Mouse (Mus musculus) kidney, postnatal 0 days (tissue): ENCODE results near the gene Lrrc4. TPM values are rescaled to one million over a fixed set of nuclear protein-coding genes. Genes with fewer than 3 reads are reported as not detected.
A peak's percentile ranks its signal among the peaks of the same experiment; 100 is the strongest.

ENCODE experiments used
- ATAC-seq: fragments of 200-750 bp; cut with Nextera tagmentation; replicated peaks from 2 replicates; pipeline ENCODE4 v1.8.0; 2017; ENCODE audit warnings: low read depth, moderate number of reproducible peaks, moderate TSS enrichment, moderate library complexity; ENCODE audit not compliant: low FRiP score
- DNase-seq: peaks from one replicate; pipeline ENCODE4 v3.0.0-alpha.2; 2016; ENCODE audit warnings: low spot score
- H3K27ac ChIP-seq: fragments of 300-500 bp; sonication (generic); 2 replicates; pipeline ENCODE4 v1.5.1; 2014; ENCODE audit warnings: mild to moderate bottlenecking
- H3K27me3 ChIP-seq: fragments of 300-500 bp; sonication (generic); 2 replicates; pipeline ENCODE4 v1.6.1; 2014; ENCODE audit warnings: low read length, mixed read lengths; ENCODE audit not compliant: insufficient read depth
- H3K36me3 ChIP-seq: fragments of 300-500 bp; sonication (generic); 2 replicates; pipeline ENCODE4 v1.6.1; 2014; ENCODE audit warnings: low read length, mixed read lengths; ENCODE audit not compliant: insufficient read depth
- H3K4me1 ChIP-seq: fragments of 300-500 bp; sonication (generic); replicated peaks from 2 replicates; pipeline ENCODE4 v1.6.1; 2014; ENCODE audit warnings: antibody characterized with exemption, low read length, mixed read lengths; ENCODE audit not compliant: insufficient read depth
- H3K4me2 ChIP-seq: fragments of 300-500 bp; sonication (generic); 2 replicates; pipeline ENCODE4 v1.6.1; 2014; ENCODE audit warnings: mild to moderate bottlenecking, low read length, moderate library complexity, mixed read lengths
- H3K4me3 ChIP-seq: fragments of 300-500 bp; sonication (generic); replicated peaks from 2 replicates; pipeline ENCODE4 v1.5.1; 2014; ENCODE audit warnings: low read depth, low read length
- H3K9ac ChIP-seq: fragments of 300-500 bp; sonication (generic); 2 replicates; pipeline ENCODE4 v1.6.1; 2014; ENCODE audit warnings: low read depth, low read length
- H3K9me3 ChIP-seq: fragments of 300-500 bp; sonication (generic); replicated peaks from 2 replicates; pipeline ENCODE4 v1.6.1; 2016; ENCODE audit warnings: low read length, inconsistent platforms, mixed read lengths
- CTCF ChIP-seq: IDR thresholded peaks from 2 replicates; pipeline ENCODE4 v1.5.1; 2016; ENCODE audit warnings: antibody characterized with exemption, low read depth, mild to moderate bottlenecking, moderate library complexity
- WGBS: fragments of 180-500 bp; shearing (Covaris S2); extraction: QIAGEN DNeasy Blood & Tissue Kit; methylation state at CpG from one replicate; pipeline ENCODE4 v1.1.7; 2014; 5-methylcytosine and 5-hydroxymethylcytosine counted together
- polyA plus RNA-seq: library from polyadenylated mRNA; unstranded; fragments of >200 nt; fragmentation: Nextera tagmentation; extraction: Ambion mirVana; gene quantifications from 2 replicates; pipeline ENCODE4 v1.2.1, GENCODE M21; 2015

Gene Lrrc4
- polyA plus RNA-seq, 1 experiment from 2014 or later: 0.66 TPM

- Histone ChIP-seq H3K36me3 (no peaks in the 10 kb centered on the region), H3K4me1 (peaks cover 3% of the 10 kb centered on the region; the same call in 1 of the 2 replicates), H3K9me3 (no peaks in the 10 kb centered on the region), H3K4me3 (no peak overlapping the region), H3K27me3 (no peaks in the 10 kb centered on the region), H3K27ac (no peak overlapping the region), H3K9ac (no peak overlapping the region; the same call in 1 of the 2 replicates), H3K4me2 (no peak overlapping the region)
- no peak for TF ChIP-seq CTCF
- ATAC-seq (no peak), DNase-seq (no peak)
- WGBS: 75% methylated on average over 10 of the region's 10 CpGs
These were observed 33.6 kb upstream of the Lrrc4 start for GRCm38 (mm10) chr6:28865112-28865511.

GRCm38 (mm10) chr6:28864684-28865083 lies 33.1 kb upstream of the Lrrc4 start:
- no peak for ATAC-seq
- 39% methylated on average over 5 of the region's 5 CpGs for WGBS

GRCm38 (mm10) chr6:28862304-28862703 lies 30.8 kb upstream of the Lrrc4 start:
- Histone ChIP-seq H3K4me3 (no peak overlapping the region), H3K9me3 (no peaks in the 10 kb centered on the region), H3K27ac (no peak overlapping the region), H3K4me2 (no peak overlapping the region), H3K4me1 (no peaks in the 10 kb centered on the region), H3K9ac (no peak overlapping the region), H3K27me3 (no peaks in the 10 kb centered on the region), H3K36me3 (no peaks in the 10 kb centered on the region)
- 65% methylated on average over 8 of the region's 8 CpGs for WGBS
- no peak for TF ChIP-seq CTCF
- DNase-seq (no peak), ATAC-seq (no peak)

More at GRCm38 (mm10) chr6:28864684-28865083, 33.1 kb upstream of the Lrrc4 start:
- no peaks in the 10 kb centered on the region for H3K36me3 ChIP-seq
- no peak for TF ChIP-seq CTCF
- H3K4me2 ChIP-seq: no peak overlapping the region
- no peak overlapping the region for H3K4me3 ChIP-seq
- peak overlapping the region; percentile 31; the same call in 1 of the 2 replicates for H3K9ac ChIP-seq
- DNase-seq: no peak
- peaks cover 3% of the 10 kb centered on the region; the same call in 1 of the 2 replicates for H3K4me1 ChIP-seq
- H3K9me3 ChIP-seq: no peaks in the 10 kb centered on the region
- no peak overlapping the region for H3K27ac ChIP-seq
- no peaks in the 10 kb centered on the region for H3K27me3 ChIP-seq

- Histone ChIP-seq H3K27me3 (no peaks in the 10 kb centered on the region), H3K4me2 (no peak overlapping the region), H3K36me3 (no peaks in the 10 kb centered on the region), H3K9ac (no peak overlapping the region), H3K4me3 (no peak overlapping the region), H3K9me3 (no peaks in the 10 kb centered on the region), H3K27ac (no peak overlapping the region), H3K4me1 (0 out of 2 replicates have a peak, but pooled peaks cover 4% of the 10 kb centered on the region)
- ATAC-seq: no peak
- WGBS: 42% methylated on average over 2 of the region's 2 CpGs
- TF ChIP-seq CTCF: no peak
- no peak for DNase-seq
These were observed 29.4 kb upstream of the Lrrc4 start for GRCm38 (mm10) chr6:28860922-28861321.

- Histone ChIP-seq H3K36me3 (no peaks in the 10 kb centered on the region), H3K9ac (no peak overlapping the region), H3K27me3 (no peaks in the 10 kb centered on the region), H3K27ac (no peak overlapping the region), H3K9me3 (no peaks in the 10 kb centered on the region), H3K4me1 (peaks cover 6% of the 10 kb centered on the region; the same call in 1 of the 2 replicates), H3K4me3 (no peak overlapping the region), H3K4me2 (no peak overlapping the region)
- no peak for TF ChIP-seq CTCF
- DNase-seq (no peak), ATAC-seq (no peak)
- WGBS: 51% methylated on average over 2 of the region's 2 CpGs
These were observed 28.9 kb upstream of the Lrrc4 start for GRCm38 (mm10) chr6:28860450-28860849.

- peaks cover 11% of the 10 kb centered on the region; the same call in 1 of the 2 replicates for H3K4me1 ChIP-seq
- no peak overlapping the region for H3K27ac ChIP-seq
- no peak overlapping the region for H3K4me3 ChIP-seq
- TF ChIP-seq CTCF: no peak
- WGBS: 76% methylated on average over 2 of the region's 2 CpGs
- no peaks in the 10 kb centered on the region for H3K27me3 ChIP-seq
- H3K9me3 ChIP-seq: no peaks in the 10 kb centered on the region
- no peak overlapping the region for H3K4me2 ChIP-seq
- no peak overlapping the region for H3K9ac ChIP-seq
- H3K36me3 ChIP-seq: no peaks in the 10 kb centered on the region
- DNase-seq: no peak
- ATAC-seq: no peak
These were observed 27.5 kb upstream of the Lrrc4 start for GRCm38 (mm10) chr6:28859094-28859493.
